Mouse (Mus musculus) ES-Bruce4 (cell line): Measurements from ENCODE around the gene Vezf1.

Experiments
- CTCF ChIP-seq: IDR thresholded peaks from one replicate; pipeline ENCODE4 v1.8.1; 2011; ENCODE audit warnings: low read depth, low read length
- EP300 ChIP-seq: IDR thresholded peaks from 2 replicates; pipeline ENCODE4 v1.6.1; 2011; ENCODE audit warnings: low read depth, low read length; ENCODE audit not compliant: insufficient read depth
- POLR2A ChIP-seq: IDR thresholded peaks from one replicate; pipeline ENCODE4 v1.8.1; 2011; ENCODE audit warnings: low read length; ENCODE audit not compliant: insufficient read depth

DNA sequence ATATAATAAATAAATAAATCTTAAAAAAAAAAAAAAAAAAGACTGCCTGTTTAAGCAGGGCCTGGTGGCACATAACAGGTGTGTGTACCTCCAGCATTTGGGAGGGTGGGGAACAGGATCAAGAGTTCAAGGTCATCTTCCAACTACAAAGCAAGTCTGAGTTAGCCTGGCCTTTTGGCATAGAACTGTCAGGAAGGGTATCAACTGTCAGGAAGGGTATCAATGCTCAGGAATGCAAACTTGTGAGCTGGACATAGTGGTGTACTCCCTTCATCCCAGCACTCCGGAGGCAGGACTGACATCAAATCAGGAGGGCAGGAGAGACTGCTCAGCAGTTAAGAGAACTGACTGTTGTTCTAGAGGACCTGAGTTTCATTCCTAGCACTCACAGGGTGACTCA is 29.0 kb upstream of the Vezf1 start:
- TF ChIP-seq CTCF = no peak
- TF ChIP-seq POLR2A = no peak
- no peak for TF ChIP-seq EP300
